Mouse (Mus musculus): ENCODE data around the gene Lrrc59. TPM values are rescaled to one million over a fixed set of nuclear protein-coding genes. Genes with fewer than 3 reads are reported as not detected.
"Not testable (repeated sequence)": the region's sequence is repeated elsewhere in the genome, so short reads cannot be mapped to it uniquely, and the experiment has no call there.

Gene Lrrc59
- polyA plus RNA-seq, 1 experiment from 2014 or later, result 198 TPM

GRCm38 (mm10) chr11:94634431-94634830, 4.9 kb downstream of the Lrrc59 start:
- Histone ChIP-seq H3K27me3 (no peaks in the 10 kb centered on the region), H3K9me3 (no peaks in the 10 kb centered on the region), H3K4me3 (no peak overlapping the region), H3K9ac (no peak overlapping the region), H3K36me3 (peaks cover 74% of the 10 kb centered on the region), H3K4me1 (peaks cover 10% of the 10 kb centered on the region), H3K27ac (no peak overlapping the region), H3K4me2 (no peak overlapping the region)
- no peak for ATAC-seq (ENCODE audit: borderline replicate concordance, extremely low read depth, low FRiP score, low TSS enrichment)
- WGBS, result 83% methylated on average over 5 of the region's 5 CpGs

- peaks cover 90% of the 10 kb centered on the region for H3K36me3 ChIP-seq
- WGBS, result 84% methylated on average over 8 of the region's 8 CpGs
- no peak for ATAC-seq (ENCODE audit: borderline replicate concordance, extremely low read depth, low FRiP score, low TSS enrichment)
These were observed 15.1 kb downstream of the Lrrc59 start for GRCm38 (mm10) chr11:94644461-94645219.

GRCm38 (mm10) chr11:94646457-94646856, 16.9 kb downstream of the Lrrc59 start:
- Histone ChIP-seq H3K9ac (no peak overlapping the region), H3K36me3 (peaks cover 81% of the 10 kb centered on the region), H3K4me2 (no peak overlapping the region), H3K4me3 (no peak overlapping the region), H3K4me1 (no peaks in the 10 kb centered on the region), H3K27ac (no peak overlapping the region), H3K9me3 (no peaks in the 10 kb centered on the region), H3K27me3 (no peaks in the 10 kb centered on the region)
- no peak for ATAC-seq (ENCODE audit: borderline replicate concordance, extremely low read depth, low FRiP score, low TSS enrichment)
- 95% methylated on average over 4 of the region's 4 CpGs for WGBS

More at GRCm38 (mm10) chr11:94644461-94645219, 15.1 kb downstream of the Lrrc59 start:
- H3K4me3 ChIP-seq, result no peak overlapping the region
- H3K9me3 ChIP-seq, result no peaks in the 10 kb centered on the region
- no peak overlapping the region for H3K4me2 ChIP-seq
- no peaks in the 10 kb centered on the region for H3K27me3 ChIP-seq
- H3K4me1 ChIP-seq, result no peaks in the 10 kb centered on the region
- no peak overlapping the region for H3K9ac ChIP-seq
- H3K27ac ChIP-seq, result no peak overlapping the region

GRCm38 (mm10) chr11:94651241-94651640, 21.7 kb downstream of the Lrrc59 start:
- Histone ChIP-seq H3K4me1 (peaks cover 22% of the 10 kb centered on the region), H3K36me3 (peaks cover 35% of the 10 kb centered on the region)
- H3K27me3 ChIP-seq; H3K4me2 ChIP-seq; H3K27ac ChIP-seq; H3K9ac ChIP-seq; H3K4me3 ChIP-seq; H3K9me3 ChIP-seq; ATAC-seq (ENCODE audit: borderline replicate concordance, extremely low read depth, low FRiP score, low TSS enrichment): not testable (repeated sequence)
- WGBS, result 92% methylated on average over 5 of the region's 7 CpGs

GRCm38 (mm10) chr11:94652973-94653372, 23.4 kb downstream of the Lrrc59 start:
- H3K4me2 ChIP-seq, result peak overlapping the region; percentile 75
- H3K9me3 ChIP-seq, result no peaks in the 10 kb centered on the region
- H3K9ac ChIP-seq, result peak overlapping the region; percentile 76
- H3K27me3 ChIP-seq, result no peaks in the 10 kb centered on the region
- H3K4me1 ChIP-seq, result peaks cover 22% of the 10 kb centered on the region
- H3K27ac ChIP-seq, result no peak overlapping the region
- no peak for ATAC-seq (ENCODE audit: borderline replicate concordance, extremely low read depth, low FRiP score, low TSS enrichment)
- WGBS, result 44% methylated on average over 8 of the region's 8 CpGs
- peaks cover 25% of the 10 kb centered on the region for H3K36me3 ChIP-seq
- peak overlapping the region; percentile 82 for H3K4me3 ChIP-seq

GRCm38 (mm10) chr11:94653663-94654436, 24.3 kb downstream of the Lrrc59 start, which contains the start of the genes Mrpl27 and Eme1:
Mrpl27 (plus strand) TSS chr11:94653767.
Eme1 (minus strand) TSS chr11:94653964.
- peak within 1 kb of the TSS; percentile 95 for H3K27ac ChIP-seq
- H3K4me1 ChIP-seq, result peaks cover 22% of the 10 kb centered on the region
- H3K4me2 ChIP-seq, result peak within 1 kb of the TSS; percentile 75
- no peaks in the 10 kb centered on the region for H3K27me3 ChIP-seq
- under 1% methylated on average over 32 of the region's 32 CpGs for WGBS
- H3K9ac ChIP-seq, result peak within 1 kb of the TSS; percentile 76
- peaks cover 26% of the 10 kb centered on the region for H3K36me3 ChIP-seq
- H3K4me3 ChIP-seq, result peak within 1 kb of the TSS; percentile 82
- ATAC-seq (ENCODE audit: borderline replicate concordance, extremely low read depth, low FRiP score, low TSS enrichment), result peak; percentile 86
- no peaks in the 10 kb centered on the region for H3K9me3 ChIP-seq

- no peak for ATAC-seq (ENCODE audit: borderline replicate concordance, extremely low read depth, low FRiP score, low TSS enrichment)
- Histone ChIP-seq H3K9me3 (no peaks in the 10 kb centered on the region), H3K4me3 (no peak overlapping the region), H3K4me2 (no peak overlapping the region), H3K36me3 (peaks cover 59% of the 10 kb centered on the region), H3K27me3 (no peaks in the 10 kb centered on the region), H3K4me1 (no peaks in the 10 kb centered on the region), H3K9ac (no peak overlapping the region), H3K27ac (no peak overlapping the region)
- WGBS, result 40% methylated on average over 1 of the region's 1 CpGs
These were observed 31.8 kb downstream of the Lrrc59 start for GRCm38 (mm10) chr11:94661344-94661743.

GRCm38 (mm10) chr11:94665281-94665680, 35.7 kb downstream of the Lrrc59 start:
- Histone ChIP-seq H3K27ac (no peak overlapping the region), H3K36me3 (peaks cover 71% of the 10 kb centered on the region), H3K4me3 (no peak overlapping the region), H3K27me3 (no peaks in the 10 kb centered on the region), H3K4me2 (no peak overlapping the region), H3K9ac (no peak overlapping the region), H3K4me1 (no peaks in the 10 kb centered on the region), H3K9me3 (no peaks in the 10 kb centered on the region)
- 85% methylated on average over 6 of the region's 6 CpGs for WGBS
- ATAC-seq (ENCODE audit: borderline replicate concordance, extremely low read depth, low FRiP score, low TSS enrichment), result no peak

- WGBS, result 79% methylated on average over 5 of the region's 5 CpGs
- no peak overlapping the region for H3K9ac ChIP-seq
- no peak for ATAC-seq (ENCODE audit: borderline replicate concordance, extremely low read depth, low FRiP score, low TSS enrichment)
- H3K27ac ChIP-seq, result no peak overlapping the region
- H3K4me1 ChIP-seq, result peaks cover 31% of the 10 kb centered on the region
- H3K4me3 ChIP-seq, result no peak overlapping the region
- no peaks in the 10 kb centered on the region for H3K9me3 ChIP-seq
- peaks cover 6% of the 10 kb centered on the region; the same call in 1 of the 2 replicates for H3K36me3 ChIP-seq
- H3K27me3 ChIP-seq, result no peaks in the 10 kb centered on the region
- H3K4me2 ChIP-seq, result 0 out of 2 replicates have a peak overlapping the region, but pooled peaks have one; percentile 2
These were observed 45.4 kb downstream of the Lrrc59 start for GRCm38 (mm10) chr11:94674984-94675383.

GRCm38 (mm10) chr11:94675446-94675845, 45.9 kb downstream of the Lrrc59 start:
- H3K4me2 ChIP-seq, result peak overlapping the region; percentile 67; the same call in 1 of the 2 replicates
- H3K4me3 ChIP-seq, result no peak overlapping the region
- no peak overlapping the region for H3K9ac ChIP-seq
- no peak for ATAC-seq (ENCODE audit: borderline replicate concordance, extremely low read depth, low FRiP score, low TSS enrichment)
- 67% methylated on average over 5 of the region's 5 CpGs for WGBS
- H3K36me3 ChIP-seq, result peaks cover 2% of the 10 kb centered on the region; the same call in 1 of the 2 replicates
- peaks cover 31% of the 10 kb centered on the region for H3K4me1 ChIP-seq
- H3K9me3 ChIP-seq, result no peaks in the 10 kb centered on the region
- no peaks in the 10 kb centered on the region for H3K27me3 ChIP-seq
- no peak overlapping the region for H3K27ac ChIP-seq

- H3K36me3 ChIP-seq, result no peaks in the 10 kb centered on the region
- no peak for ATAC-seq (ENCODE audit: borderline replicate concordance, extremely low read depth, low FRiP score, low TSS enrichment)
- no peaks in the 10 kb centered on the region for H3K9me3 ChIP-seq
- WGBS, result 40% methylated on average over 4 of the region's 4 CpGs
- H3K27ac ChIP-seq, result peak overlapping the region; percentile 84; the same call in 1 of the 2 replicates
- H3K4me2 ChIP-seq, result peak overlapping the region; percentile 67
- H3K27me3 ChIP-seq, result no peaks in the 10 kb centered on the region
- peak overlapping the region; percentile 96 for H3K4me3 ChIP-seq
- H3K9ac ChIP-seq, result peak overlapping the region; percentile 98
- H3K4me1 ChIP-seq, result peaks cover 31% of the 10 kb centered on the region
These were observed 46.7 kb downstream of the Lrrc59 start for GRCm38 (mm10) chr11:94676308-94676707.

Measured in lung, embryonic 15.5 days (tissue).